Mouse (Mus musculus) C2C12 (cell line): ENCODE results near the gene Sema7a.

Experiments
- CTCF ChIP-seq: IDR thresholded peaks from one replicate; pipeline ENCODE4 v1.5.1; 2011; ENCODE audit not compliant: control insufficient read depth, insufficient read depth, insufficient read length
- MAX ChIP-seq: IDR thresholded peaks from one replicate; pipeline ENCODE4 v1.6.1; 2011; ENCODE audit warnings: mild to moderate bottlenecking, control low read depth
- MYOD1 ChIP-seq: IDR thresholded peaks from one replicate; pipeline ENCODE4 v1.6.1; 2011; ENCODE audit warnings: low read depth; ENCODE audit not compliant: control insufficient read depth, insufficient read length
- MYOG ChIP-seq: IDR thresholded peaks from one replicate; pipeline ENCODE4 v1.6.1; 2011; ENCODE audit not compliant: control insufficient read depth, insufficient read length; ENCODE audit errors: extremely low read depth

- no peak for TF ChIP-seq MAX
- TF ChIP-seq CTCF = no peak
- no peak for TF ChIP-seq MYOD1
- TF ChIP-seq MYOG = no peak
Measured at GRCm38 (mm10) chr9:57912571-57912970, 27.3 kb upstream of the Sema7a start.
